Mouse (Mus musculus): ENCODE measurements around the gene Dlk2.

The Dlk2 gene

GRCm38 (mm10) chr17:46315813-46316212 is 18.6 kb downstream of the Dlk2 start:
- CTCF ChIA-PET = no interaction called here

GRCm38 (mm10) chr17:46320492-46320891 is 23.3 kb downstream of the Dlk2 start:
- CTCF ChIA-PET = no interaction called here

GRCm38 (mm10) chr17:46322046-46322823 is 25.0 kb downstream of the Dlk2 start:
- CTCF ChIA-PET = no interaction called here

- CTCF ChIA-PET = interaction anchor here (0.7 kb wide), 2 partner anchors 69 to 492 kb away, joined by 17 to 26 read pairs; no protein-coding TSS in a partner anchor
Observed at GRCm38 (mm10) chr17:46327413-46327905, 30.2 kb downstream of the Dlk2 start.

- CTCF ChIA-PET = interaction anchor here (0.7 kb wide), 2 partner anchors 69 to 493 kb away, joined by 17 to 26 read pairs; no protein-coding TSS in a partner anchor
Observed at GRCm38 (mm10) chr17:46327906-46328534, 30.8 kb downstream of the Dlk2 start, which contains the start of gene Abcc10. Gene Abcc10 (minus strand): TSS chr17:46328352.

GRCm38 (mm10) chr17:46328723-46329122 is 31.5 kb downstream of the Dlk2 start:
- CTCF ChIA-PET = no interaction called here

- CTCF ChIA-PET = no interaction called here
Observed at GRCm38 (mm10) chr17:46336475-46336874, 39.3 kb downstream of the Dlk2 start.

- CTCF ChIA-PET = no interaction called here
Observed at GRCm38 (mm10) chr17:46341208-46341607, 44.0 kb downstream of the Dlk2 start.

- CTCF ChIA-PET = no interaction called here
Observed at GRCm38 (mm10) chr17:46351026-46351700, 53.9 kb downstream of the Dlk2 start.

Measured in spleen, embryonic (tissue).